Mouse (Mus musculus) leukemia stem cell, adult 10-12 weeks (primary cell): ENCODE measurements around the gene Stk40. TPM values are rescaled to one million over a fixed set of nuclear protein-coding genes. Genes with fewer than 3 reads are reported as not detected.

ENCODE experiments used
- polyA plus RNA-seq: library from polyadenylated mRNA; stranded (reverse); fragments of >175 nt; gene quantifications from 2 replicates; pipeline ENCODE4 v1.2.3, GENCODE M21; 2012; ENCODE audit warnings: low replicate concordance

Gene Stk40
- polyA plus RNA-seq = 69.8 and 110 TPM in 2 replicates

GRCm38 (mm10) chr4:126103590-126104068 lies at the start of gene Stk40:
Gene Stk40 (plus strand): TSS chr4:126103957.

GRCm38 (mm10) chr4:126058134-126058996 lies 45.4 kb upstream of the Stk40 start, which contains the start of gene Oscp1:
Gene Oscp1 (plus strand): TSS chr4:126058565.

DNA sequence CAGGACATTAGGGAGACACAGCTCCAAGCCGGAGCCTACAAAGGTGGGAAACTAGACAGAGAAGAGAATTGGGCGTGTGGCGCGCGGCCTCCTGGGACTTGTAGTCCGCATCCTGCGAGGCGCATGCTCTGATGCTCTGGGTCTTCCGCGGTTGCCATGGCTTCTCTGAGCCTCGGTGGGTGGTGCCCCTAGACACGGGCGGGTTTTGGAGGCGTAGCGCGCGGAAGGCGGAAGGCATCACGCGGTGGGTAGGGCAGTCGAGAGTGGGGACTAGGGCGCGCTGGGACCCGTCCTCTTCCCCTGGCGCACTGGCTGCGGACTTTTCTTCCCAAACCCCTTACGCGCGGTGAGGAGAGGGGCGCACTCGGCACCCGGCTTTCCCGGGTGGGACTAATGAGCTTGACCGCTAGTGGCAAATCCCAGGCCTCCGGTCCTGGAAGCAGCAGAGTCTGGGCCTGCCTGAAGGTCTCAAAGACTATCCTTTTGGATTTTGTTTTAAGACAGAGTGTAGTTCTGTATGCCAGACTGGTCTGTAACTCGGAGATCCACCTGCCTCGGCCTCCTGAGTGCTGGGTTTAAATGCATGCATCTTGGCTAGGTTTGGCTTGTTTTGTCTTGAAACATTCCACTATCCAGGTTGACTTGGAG lies 7.2 kb upstream of the Stk40 start, which contains the start of gene Lsm10:
Gene Lsm10 (plus strand): TSS at position 160 of the 648 bp plus-strand sequence.

DNA sequence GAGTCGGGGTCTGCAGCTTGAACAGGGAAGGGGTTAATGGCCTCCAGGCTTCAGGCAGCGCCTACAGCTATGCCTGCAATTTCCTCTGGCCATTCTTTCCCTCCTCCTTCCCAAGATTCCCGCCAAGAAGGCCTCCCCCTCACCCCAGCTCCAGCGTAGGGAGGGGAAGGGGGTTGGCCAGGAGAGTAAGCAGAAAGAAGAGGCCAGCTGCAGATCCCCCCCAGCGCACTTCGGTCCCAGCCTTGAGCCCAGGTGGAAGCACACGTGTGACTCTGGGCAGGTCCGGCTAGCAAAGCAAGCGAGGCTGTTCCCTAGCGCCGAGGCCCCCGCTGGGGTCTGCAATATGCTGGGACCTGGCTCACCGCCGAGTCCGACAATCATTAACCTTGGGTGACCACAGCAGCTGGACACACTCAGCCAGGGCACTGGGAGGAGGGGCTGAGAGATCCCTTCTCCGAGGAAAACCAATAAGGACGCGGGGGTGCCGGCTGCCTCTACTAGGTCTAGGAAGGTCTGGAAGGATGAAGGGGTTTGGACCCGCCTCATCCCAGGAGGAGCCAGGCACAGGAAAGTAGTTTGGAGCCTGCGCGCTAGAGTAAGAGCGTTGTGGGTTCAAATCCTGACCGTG lies 43.9 kb downstream of the Stk40 start, which contains the start of gene Eva1b:
Gene Eva1b (plus strand): TSS at position 212 of the 628 bp plus-strand sequence.

DNA sequence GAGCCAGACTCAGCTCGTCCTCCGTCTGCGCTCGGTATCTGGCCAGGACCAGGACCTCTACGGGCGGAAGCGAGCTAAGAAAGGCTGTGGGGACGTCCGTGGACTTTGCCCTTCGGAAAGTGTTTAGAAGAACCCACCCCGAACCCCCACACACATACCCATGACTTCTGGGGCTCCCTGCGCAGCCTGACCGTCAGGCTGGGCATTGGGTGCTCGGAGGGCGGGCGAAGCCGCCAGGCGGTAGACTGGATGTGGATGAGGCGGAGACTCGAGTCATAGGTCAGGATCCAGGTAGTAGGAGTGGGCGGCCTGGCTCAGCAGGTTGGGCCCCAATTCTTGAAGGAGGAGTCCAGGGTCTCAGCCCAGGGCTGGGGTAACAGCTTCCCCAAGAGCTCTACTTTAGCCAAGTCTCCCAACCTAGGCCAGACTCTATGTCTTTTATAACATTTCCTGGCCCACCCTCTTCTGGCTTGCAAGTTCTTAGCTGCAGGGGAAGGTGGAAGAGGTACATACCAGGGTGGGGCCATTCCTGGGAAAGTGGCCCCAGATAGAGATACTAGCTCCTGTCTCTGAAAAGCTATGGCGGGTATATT lies 59.4 kb downstream of the Stk40 start, which contains the start of gene Sh3d21:
Gene Sh3d21 (minus strand): TSS at position 425 of the 593 bp plus-strand sequence.

Other genes with a start within 250 kb of the Stk40 start
- gene Csf3r, start 79.4 kb upstream of the Stk40 start, polyA plus RNA-seq = 13.5 and 60.6 TPM in 2 replicates
- 155 and 182 TPM in 2 replicates for gene Mrps15, start 57.0 kb upstream of the Stk40 start, polyA plus RNA-seq
- 0.92 TPM in 1 of 2 replicates, not detected in the other for gene Oscp1, start 45.4 kb upstream of the Stk40 start, polyA plus RNA-seq
- 2.6 and 8.6 TPM in 2 replicates for gene Lsm10, start 7.3 kb upstream of the Stk40 start, polyA plus RNA-seq
- 8.7 and 14.3 TPM in 2 replicates for gene Eva1b, start 43.8 kb downstream of the Stk40 start, polyA plus RNA-seq
- gene Sh3d21, start 59.5 kb downstream of the Stk40 start, polyA plus RNA-seq = 0.33 TPM in 1 of 2 replicates, not detected in the other
- 97.4 and 151 TPM in 2 replicates for gene Thrap3, start 98.8 kb downstream of the Stk40 start, polyA plus RNA-seq
- gene Map7d1, start 152.4 kb downstream of the Stk40 start, polyA plus RNA-seq = 78.1 and 183 TPM in 2 replicates
- 15.2 and 15.3 TPM in 2 replicates for gene Trappc3, start 158.4 kb downstream of the Stk40 start, polyA plus RNA-seq
- 0.09 and 0.26 TPM in 2 replicates for gene Col8a2, start 182.8 kb downstream of the Stk40 start, polyA plus RNA-seq
- gene Adprhl2, start 217.7 kb downstream of the Stk40 start, polyA plus RNA-seq = 37.0 and 51.8 TPM in 2 replicates
- not detected in 2 replicates for gene Tekt2, start 221.7 kb downstream of the Stk40 start, polyA plus RNA-seq